Mouse (Mus musculus): ENCODE results near the gene Kbtbd12. TPM values are rescaled to one million over a fixed set of nuclear protein-coding genes. Genes with fewer than 3 reads are reported as not detected.

The Kbtbd12 gene
- total RNA-seq, 2 experiments from 2014 or later, result 0.37 to 0.67 TPM

DNA sequence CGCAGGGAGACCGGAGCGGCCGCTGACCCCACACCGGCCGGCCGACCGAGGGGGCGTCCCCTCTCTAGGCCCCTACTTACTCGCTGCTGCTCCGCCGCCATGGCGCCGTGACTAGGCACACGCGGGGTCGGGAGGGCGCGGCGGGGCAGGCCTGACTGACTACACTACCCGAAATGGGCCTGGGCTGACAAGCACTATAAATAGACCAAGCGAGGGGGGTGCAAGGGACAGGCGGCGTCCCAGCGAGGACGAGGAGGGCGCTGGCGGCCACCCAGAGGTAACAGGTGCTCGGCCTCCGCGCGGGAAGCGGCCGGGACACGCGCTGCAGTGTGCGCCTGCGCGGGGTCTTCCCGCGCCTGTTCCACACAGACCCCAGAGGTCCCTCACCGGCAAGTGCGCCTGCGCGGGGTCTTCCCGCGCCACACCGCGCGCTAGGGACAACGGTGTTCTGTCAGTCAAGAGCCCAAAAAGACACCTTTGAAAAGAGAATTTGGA lies 10.4 kb downstream of the Kbtbd12 start:
- ATAC-seq (replicated peaks; ENCODE audit: poor library complexity), result peak; percentile 87

DNA sequence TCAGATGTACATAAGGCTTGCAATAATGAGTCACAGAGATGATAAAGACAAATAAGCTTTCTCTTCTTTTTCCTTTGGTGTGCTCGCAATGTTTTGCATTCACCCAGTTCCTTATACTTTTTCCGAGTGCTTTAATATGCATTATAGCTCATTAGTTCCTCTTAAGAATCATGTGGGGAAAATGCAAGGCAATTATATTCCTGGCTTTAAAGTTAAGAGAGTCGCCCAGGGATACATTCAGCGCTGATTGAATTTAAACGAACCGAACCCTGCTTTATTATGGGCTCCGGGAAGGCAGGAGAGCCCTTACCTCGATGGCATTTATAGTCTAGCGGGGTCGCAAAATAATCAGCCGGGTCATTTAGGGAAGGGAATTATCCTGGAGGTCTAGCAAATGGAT lies 10.8 kb downstream of the Kbtbd12 start:
- no peak for ATAC-seq (replicated peaks; ENCODE audit: poor library complexity)

DNA sequence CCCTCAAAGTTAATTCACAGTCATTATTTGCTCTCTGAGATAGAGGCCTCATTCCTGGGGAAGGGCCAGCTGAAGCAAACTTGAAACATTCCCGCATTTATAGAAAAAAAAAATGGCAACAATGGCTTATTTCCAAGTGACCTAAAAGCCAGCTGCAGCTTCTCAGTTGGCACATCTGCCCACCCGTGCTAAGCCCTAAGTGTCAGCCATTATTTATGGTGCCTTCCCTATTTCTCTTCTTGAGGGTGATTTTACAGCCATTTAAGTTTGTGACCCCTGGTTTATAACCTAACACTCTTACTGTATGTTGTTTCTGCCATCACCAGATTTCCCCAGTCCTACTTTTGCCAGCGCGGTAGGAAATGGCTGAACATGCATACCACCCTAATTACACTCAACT lies 11.3 kb downstream of the Kbtbd12 start:
- no peak for ATAC-seq (replicated peaks; ENCODE audit: poor library complexity)

DNA sequence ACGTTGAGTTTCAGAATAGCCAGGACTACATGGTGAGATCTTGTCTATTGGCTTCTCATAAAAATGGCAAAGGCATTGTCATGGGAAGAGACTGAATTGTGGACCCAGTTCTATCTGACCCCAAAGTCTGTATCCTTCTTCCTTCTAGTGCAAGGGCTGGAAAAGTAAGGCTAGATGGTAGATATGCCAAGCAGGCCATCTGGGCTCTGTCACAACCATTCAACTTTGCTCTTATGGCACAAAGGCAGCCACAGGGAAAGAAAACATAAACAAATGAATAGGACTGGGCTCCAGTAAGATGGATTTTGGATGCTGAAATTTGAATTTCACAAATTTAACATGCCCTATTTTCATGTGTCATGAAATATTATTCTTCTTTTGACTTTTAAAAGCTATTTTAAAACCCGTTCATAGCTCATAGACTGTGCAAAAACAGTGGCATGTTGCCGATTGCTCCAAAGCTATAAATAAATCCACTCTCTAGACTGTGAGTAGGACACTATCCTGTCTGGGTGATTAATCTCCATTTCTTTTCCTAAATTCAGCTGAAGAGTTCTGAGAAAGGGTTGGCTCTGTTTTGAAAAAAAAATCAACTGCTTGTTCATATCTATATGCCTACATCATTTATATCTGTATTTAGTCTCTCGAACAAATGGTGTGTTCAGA lies 15.8 kb downstream of the Kbtbd12 start:
- ATAC-seq (replicated peaks; ENCODE audit: poor library complexity), result no peak

DNA sequence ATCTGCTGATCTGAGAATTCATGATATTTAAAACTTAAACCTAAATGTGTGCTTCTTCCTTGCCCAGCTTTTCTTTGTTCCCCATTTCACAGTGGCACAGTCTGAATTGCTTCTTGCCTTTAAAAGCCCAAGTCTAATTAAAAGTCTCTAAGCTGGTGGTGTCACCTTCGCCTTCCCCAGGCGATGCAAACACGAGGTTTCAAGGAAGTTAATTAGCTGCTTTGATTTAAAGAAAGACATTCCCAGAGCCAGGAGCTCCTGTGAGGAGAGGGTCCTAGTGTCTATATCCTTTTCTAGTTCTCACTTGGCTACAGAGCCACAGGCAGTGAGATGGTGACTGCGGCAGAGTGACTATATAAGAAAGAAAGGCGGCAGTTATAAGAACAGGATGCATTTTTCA lies 18.2 kb downstream of the Kbtbd12 start:
- no peak for ATAC-seq (replicated peaks; ENCODE audit: poor library complexity)

DNA sequence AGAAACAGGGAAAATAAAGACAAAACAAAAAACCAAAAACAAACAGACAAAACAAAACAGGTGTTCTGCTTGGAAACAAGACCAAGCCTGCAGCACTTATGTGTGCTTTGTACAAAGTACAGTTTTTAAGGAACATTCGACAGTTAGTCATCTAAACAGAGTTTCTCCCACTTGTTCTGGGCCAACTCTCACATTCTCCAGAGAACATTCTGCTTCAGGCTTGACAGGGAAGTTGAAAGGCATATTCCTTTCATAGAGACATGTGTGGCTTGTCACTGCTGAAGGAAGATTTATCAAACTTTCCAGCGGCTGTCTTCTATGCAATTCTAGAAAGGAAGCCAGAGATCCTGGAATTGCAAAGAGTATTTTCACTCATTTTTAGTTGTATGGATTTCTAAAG lies 22.4 kb downstream of the Kbtbd12 start:
- no peak for ATAC-seq (replicated peaks; ENCODE audit: poor library complexity)

DNA sequence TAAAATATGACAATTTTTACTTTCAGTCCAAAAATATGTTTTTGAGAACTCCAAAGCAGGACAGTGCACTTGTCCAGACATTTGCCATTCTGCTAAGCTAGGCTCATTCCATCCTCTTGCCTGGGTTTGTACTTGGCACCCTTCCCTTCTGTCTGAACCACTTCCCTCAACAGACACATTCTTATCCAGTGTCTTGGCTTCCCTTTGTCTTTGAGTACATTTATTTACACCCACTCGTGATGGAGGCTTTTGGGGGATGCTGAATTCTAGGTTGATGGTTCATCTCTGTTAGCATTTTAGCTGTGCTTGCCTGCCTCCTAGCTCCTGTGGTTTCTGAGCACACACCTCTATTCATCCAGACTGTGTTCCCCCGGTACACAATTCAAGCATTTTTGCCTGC lies 31.3 kb downstream of the Kbtbd12 start:
- no peak for ATAC-seq (replicated peaks; ENCODE audit: poor library complexity)

DNA sequence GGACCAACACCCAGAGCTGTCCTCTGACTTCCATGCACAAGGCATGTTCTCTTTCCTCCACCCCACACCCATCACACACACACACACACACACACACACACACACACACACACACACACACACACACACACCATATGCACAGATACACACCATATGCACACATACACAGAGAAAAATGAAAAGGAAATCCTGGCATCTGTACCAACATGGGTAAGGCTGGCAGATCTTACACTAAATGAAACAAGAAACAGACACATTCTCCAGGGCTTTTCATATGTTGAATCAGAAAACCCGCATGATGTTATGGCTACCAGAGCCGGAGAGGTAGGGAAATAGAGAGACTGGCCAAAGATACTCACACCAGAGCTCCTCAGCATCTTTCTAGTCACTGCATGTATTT lies 32.0 kb downstream of the Kbtbd12 start:
- ATAC-seq (replicated peaks; ENCODE audit: poor library complexity), result no peak

DNA sequence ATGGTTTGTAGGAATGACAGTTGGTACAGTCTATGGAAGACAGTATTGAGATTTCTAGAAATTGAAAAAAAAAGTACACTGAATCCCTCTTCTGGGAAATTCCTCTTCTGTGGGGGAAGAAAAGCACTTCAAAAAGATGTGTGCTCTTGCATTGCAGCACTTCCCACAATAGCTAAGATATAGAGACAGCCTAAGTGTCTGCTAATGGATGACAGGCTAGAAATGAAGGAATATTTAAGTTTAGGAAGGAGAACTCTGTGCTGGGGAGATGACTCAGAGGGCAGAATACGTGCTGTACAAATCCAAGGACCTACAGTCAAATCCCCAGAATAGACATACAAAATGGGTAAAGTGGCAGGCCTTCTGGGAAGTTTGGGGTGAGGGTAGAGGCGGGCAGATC lies 32.5 kb downstream of the Kbtbd12 start:
- ATAC-seq (replicated peaks; ENCODE audit: poor library complexity), result no peak

DNA sequence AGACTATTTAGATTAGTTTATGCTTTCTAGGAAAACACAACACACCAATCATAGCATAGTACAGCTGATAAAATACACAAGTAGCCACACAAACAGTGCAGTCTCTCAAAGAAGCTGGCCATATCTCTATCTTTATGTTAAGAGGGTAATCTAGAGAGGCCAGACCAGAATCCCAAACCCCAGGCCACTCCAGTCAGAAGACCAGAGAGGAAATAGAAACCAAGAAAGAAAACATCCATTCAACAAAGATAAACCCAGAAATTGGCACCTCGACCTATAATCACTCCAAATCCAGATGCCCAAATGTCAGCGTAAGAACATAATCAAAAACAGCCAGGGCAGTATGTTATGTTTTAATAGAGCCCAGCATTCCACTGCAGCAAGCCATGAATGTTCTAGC lies 41.6 kb downstream of the Kbtbd12 start:
- peak; percentile 92 for ATAC-seq (replicated peaks; ENCODE audit: poor library complexity)

DNA sequence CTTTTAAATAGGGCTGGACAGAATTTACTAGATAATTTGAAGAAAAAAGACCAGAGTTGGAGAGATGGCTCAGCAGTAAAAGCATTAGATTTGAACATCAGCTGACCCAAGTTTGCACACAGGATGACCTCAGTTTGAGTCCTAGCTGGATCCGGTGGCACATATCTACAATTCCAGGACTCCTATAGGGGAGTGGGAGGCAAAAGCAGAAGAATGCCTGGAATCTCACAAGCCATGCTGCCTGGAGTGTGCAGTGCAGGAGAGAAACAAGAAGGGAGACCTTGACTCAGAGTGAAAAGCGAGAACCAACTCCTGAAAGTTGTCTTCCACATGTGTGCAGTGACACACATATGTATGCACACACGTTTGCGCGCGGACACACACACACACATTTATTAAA lies 45.4 kb downstream of the Kbtbd12 start:
- ATAC-seq (replicated peaks; ENCODE audit: poor library complexity), result no peak

DNA sequence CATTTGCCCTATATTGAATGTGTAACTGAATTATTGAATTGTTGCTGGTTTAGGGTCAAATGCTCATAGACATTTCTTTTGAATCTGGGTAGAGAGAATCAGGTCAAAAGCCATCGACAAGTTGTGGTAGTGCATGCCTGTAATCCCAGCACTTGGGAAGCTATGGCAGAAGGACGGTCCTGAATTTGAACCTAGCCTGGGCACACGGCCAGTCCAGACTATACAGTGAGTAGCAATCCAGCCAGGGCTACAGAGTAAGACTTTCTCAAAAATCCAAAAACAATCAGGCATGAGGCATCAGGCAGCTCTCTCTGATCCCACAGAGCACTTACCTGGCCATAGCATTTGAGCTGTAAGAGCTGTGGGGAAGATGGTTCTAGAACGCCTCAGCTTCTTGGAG lies 47.5 kb downstream of the Kbtbd12 start:
- ATAC-seq (replicated peaks; ENCODE audit: poor library complexity), result no peak

DNA sequence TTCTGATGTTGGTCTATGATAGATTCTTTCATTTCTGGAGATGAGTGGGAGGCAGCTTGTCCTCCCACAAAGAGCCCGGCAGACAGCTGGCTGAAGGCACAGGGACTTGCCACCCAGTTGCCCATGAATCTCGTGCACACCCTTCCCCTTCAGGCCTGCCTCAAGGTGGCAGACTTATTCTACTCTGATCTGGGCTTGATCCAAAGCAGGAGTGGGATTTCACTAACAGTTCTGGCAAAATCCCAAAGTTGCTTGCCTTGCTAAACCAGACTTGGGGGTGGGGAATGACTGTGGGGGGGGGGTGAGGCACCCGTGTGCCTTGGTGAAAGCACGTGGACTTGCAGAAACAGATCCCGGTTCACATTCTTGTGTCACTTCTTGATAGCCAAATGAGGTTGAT lies 48.2 kb downstream of the Kbtbd12 start:
- ATAC-seq (replicated peaks; ENCODE audit: poor library complexity), result peak; percentile 82

DNA sequence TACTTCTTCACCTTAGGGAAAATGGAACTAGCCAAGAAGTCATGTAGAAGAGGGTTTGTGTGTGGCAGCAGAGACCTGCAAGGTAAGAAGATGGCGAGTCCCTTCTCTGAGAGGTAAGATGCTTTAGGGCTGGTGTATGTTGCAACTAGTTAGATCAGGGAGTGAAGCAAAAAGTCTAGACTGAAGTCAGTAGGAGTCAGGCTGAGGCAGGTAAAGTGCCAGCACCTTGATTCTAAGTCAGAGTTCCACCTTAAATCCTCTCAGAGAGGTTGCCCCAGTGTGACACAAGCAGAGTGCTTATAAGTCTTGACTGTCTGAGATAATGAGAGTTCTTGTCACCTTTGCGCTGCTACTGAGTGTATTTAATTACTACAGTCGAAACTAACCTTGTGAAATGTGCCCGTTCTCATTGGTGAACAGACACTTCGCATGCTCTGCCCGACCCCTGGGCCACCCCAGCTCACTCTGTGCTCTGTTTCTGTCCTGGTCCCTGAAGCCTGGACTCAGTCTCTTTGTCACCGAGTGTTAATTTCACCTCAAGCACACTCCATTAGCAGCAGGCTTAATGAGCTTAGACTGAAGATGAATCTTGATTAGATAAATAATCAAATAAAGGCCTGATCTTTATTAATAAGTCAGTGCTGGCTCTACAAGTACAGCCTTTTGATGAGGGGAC lies 49.0 kb downstream of the Kbtbd12 start:
- no peak for ATAC-seq (replicated peaks; ENCODE audit: poor library complexity)

DNA sequence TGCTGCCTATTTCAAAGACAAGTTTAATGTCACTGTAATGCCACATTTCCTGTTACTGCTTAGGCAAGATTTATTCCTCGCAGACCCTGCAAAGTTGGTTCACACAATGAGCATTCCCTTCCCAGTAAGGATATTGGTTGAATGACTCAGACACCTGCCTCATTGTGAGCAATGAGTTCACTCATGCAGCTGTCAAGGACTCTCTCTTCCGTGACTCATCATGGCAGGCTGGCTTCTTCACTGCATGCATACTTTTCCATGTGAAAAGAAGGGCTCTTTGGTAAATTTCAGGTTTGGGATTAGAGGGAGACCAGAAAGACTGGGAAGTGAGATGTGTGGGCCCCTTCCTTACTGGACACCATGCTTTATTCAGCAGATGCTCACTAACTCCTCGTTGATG lies 50.7 kb downstream of the Kbtbd12 start:
- ATAC-seq (replicated peaks; ENCODE audit: poor library complexity), result no peak

DNA sequence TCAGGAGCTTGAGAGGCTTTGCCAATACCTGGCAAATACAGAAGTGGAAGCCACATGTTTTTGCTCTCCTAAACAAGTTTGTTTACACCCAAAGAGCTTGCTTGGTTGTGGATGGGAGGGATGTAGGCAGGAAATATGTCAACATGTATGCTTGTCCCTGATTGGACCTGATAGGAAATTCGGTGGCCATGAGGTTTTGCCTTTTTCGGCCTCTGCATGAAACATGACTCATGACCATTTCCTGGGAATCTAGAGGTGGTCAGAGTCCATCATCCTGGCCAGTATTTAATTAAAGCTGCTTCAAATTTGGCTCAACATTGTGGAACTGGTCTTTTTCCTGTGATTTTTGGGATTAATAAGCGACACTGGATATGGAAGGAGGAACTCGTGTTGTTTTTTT lies 53.8 kb downstream of the Kbtbd12 start:
- ATAC-seq (replicated peaks; ENCODE audit: poor library complexity), result no peak

DNA sequence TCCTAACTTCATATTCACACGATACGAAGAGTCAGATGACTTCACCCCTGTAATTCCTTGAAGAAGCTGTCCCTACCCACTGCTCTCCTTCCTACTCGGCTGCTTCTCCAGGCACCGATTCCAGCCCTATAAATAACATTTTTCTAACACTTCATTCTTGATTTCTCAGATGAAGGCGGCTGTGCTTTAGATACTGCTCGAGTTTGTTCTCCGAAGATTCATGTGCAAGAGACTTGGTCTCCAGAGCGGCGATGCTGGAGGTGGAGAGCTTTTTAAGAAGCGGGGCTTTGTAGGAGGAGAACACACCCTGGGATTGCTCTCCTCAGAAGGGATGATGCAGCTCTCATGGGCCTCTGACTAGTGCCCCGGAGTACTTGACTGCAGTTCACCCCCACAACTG lies 61.3 kb downstream of the Kbtbd12 start:
- ATAC-seq (replicated peaks; ENCODE audit: poor library complexity), result no peak

DNA sequence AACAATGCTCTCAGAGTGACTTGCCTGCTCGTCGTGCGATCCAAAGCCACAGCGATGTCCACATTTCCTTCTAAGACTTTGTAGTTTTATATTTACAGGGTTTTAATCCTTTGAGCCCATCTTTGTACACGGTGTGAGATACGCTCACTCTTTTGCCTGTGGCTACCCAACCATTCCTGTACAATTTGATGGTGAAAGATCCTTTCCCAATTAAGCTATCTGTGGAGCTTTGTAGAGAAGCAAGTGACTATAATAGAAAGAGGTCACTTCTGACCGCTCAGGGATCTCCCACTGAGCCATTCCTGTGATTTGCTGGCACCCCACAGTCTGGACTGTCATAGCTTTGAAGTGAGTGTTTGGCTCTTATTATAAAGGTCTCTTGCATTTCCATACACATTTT lies 71.1 kb downstream of the Kbtbd12 start:
- no peak for ATAC-seq (replicated peaks; ENCODE audit: poor library complexity)

DNA sequence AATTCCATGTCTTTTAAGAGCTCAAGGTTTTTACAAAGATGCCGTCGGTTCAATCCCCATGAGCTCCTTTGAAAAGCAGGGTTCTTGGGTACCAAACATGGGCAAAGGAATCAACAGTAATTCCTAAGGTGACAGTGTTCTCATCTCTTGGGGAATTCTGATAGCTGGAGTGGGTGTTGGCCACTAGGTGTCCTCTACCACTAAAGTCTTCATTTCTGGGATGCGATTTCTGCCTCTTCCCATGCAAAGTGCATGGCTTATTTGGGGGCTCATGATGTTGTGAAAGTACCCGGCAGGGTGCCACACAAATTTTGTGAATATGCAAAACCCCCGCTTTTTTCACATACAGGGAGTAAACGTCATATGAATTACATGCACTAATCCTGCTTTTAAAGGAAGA lies 72.7 kb downstream of the Kbtbd12 start:
- ATAC-seq (replicated peaks; ENCODE audit: poor library complexity), result 0 out of 2 replicates have a peak, but pooled peaks have one; percentile 48

DNA sequence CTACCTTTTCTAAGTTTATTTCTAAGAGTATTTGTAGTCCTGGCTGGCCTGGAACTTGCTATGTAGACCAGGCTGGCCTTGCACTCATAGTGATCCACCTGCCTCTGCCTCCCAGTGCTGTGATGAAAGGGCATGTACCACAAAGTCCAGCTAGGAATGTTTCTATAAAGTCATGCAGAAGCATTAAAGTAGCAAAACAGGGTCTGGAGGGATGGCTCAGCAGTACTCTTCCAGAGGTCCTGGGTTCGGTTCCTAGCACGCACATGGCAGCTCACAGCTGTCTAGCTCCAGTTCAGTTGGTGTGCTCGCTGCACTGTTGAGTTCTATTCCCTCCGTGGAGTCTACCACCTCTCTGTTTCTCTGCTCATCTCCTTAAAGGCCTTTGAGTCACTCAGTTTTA lies 77.6 kb downstream of the Kbtbd12 start:
- no peak for ATAC-seq (replicated peaks; ENCODE audit: poor library complexity)

DNA sequence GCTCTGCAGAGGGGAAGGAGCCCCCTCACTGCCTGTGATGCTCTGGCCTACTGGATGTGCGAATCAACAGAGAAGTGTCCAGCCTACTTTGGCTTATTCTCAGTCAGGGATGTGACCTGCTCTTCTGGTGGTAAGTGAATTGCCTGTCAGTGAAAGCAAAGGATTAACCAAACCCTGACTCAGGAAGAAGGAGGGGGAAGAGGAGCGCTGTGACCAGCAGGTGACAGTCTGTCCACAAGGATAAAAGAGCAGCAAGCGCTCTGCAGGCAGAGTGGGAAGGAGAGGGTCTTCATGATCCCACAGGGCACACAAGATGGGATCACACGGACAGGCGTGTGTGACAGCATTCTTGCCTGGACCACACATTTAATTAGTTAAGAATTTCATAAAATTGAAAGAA lies 78.1 kb downstream of the Kbtbd12 start:
- no peak for ATAC-seq (replicated peaks; ENCODE audit: poor library complexity)

DNA sequence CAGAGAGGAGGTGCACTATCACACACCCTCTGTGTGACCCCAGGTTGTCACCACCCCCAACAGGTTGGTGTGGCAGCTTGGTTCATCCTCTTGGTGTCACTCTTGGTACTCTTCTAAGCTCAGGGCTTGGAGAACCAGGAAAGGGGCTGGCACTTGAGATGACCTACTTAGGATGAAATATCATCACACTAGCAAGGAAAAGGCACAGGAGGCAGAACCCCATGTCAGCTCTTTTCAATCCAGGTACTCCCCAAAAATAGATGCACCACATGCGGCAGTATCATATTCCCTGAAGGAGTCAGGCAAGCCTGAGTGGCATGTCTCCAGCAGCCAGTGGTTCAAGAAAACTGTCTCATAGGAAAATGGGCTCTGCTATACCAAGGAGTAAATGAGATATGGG lies 79.7 kb downstream of the Kbtbd12 start:
- no peak for ATAC-seq (replicated peaks; ENCODE audit: poor library complexity)

DNA sequence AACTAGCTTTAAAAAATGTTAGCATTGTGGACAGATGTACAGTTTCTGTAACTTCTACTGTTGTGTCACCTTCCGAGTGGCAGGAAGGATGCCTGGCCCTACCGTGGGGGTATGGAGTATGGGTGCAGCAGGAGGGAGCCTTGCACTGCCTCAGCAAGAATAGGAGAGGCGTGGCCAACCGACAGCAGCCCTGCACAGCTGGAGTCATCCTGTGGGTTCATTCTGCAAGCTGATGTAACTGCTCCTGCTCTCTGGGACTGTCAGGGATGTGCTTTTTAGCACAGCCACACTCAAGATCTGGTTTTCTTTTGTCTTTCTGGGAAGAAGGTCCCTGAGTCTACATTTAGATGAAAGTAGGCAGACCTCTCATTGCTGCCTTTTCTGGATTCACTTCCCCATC lies 80.2 kb downstream of the Kbtbd12 start:
- ATAC-seq (replicated peaks; ENCODE audit: poor library complexity), result peak; percentile 64

Data from megakaryocyte progenitor cell, adult 5-6 weeks (primary cell).